Mouse (Mus musculus): ENCODE results near the gene Efemp2. TPM values are rescaled to one million over a fixed set of nuclear protein-coding genes. Genes with fewer than 3 reads are reported as not detected.
"Not testable (repeated sequence)": the region's sequence is repeated elsewhere in the genome, so short reads cannot be mapped to it uniquely, and the experiment has no call there.

Efemp2 gene
- polyA plus RNA-seq, 1 experiment: 43.4 TPM

DNA sequence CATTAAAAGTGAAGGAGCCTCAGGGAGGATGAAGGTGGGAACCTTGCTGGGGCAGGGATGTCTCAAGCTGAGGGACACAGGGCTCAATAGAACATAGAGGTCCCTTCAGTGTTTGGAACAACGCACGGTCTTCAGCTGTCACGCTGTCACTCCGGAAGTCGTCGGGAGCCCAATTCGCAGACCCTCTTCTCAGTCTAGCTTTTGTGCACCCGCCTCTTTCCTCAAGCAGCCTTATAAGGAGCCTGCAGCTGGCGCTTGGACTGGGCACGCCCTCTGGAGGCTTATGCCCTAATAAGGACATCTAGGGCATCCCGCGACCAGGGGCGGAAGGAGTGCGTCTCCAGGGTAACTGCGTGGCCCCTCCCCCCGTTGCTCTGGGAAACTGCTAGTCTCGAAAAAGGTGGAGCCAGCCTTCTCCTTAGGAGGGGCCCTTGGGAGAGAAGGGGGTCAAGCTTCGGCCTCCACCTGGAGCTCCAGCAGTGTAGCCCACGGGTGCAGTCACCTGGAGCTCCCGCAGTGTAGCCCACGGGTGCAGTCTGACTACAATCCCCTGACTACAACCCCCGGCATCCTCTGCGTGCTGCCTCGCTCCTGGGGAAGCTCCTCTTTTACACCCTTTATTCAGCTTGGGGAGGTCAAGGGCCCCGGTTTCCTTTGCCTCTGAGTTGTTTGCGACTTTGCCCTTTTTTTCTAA is 15.3 kb downstream of the Efemp2 start:
- H3K4me3 ChIP-seq (replicated peaks; ENCODE audit: insufficient read depth, low read depth, low read length): peak overlapping the region; percentile 68
- TF ChIP-seq POLR2A (IDR thresholded peaks at IDR 0.05; ENCODE audit: borderline replicate concordance, insufficient read depth, low read length): peak; percentile 64; the same call in 1 of the 2 replicates
- TF ChIP-seq CTCF (IDR thresholded peaks at IDR 0.05; ENCODE audit: borderline replicate concordance, insufficient read depth, low read depth, low read length): no peak
- DNase-seq: peak; percentile 96 to 97
- peak overlapping the region; percentile 92 for H3K27ac ChIP-seq (ENCODE audit: insufficient read depth, low read length)
- H3K4me1 ChIP-seq (ENCODE audit: control insufficient read depth, insufficient read depth, low read length): peaks cover 29% of the 10 kb centered on the region
- no peaks in the 10 kb centered on the region for H3K27me3 ChIP-seq (ENCODE audit: control insufficient read depth, insufficient read depth, low read length)
- under 1% methylated on average over 26 of the region's 26 CpGs for WGBS

DNA sequence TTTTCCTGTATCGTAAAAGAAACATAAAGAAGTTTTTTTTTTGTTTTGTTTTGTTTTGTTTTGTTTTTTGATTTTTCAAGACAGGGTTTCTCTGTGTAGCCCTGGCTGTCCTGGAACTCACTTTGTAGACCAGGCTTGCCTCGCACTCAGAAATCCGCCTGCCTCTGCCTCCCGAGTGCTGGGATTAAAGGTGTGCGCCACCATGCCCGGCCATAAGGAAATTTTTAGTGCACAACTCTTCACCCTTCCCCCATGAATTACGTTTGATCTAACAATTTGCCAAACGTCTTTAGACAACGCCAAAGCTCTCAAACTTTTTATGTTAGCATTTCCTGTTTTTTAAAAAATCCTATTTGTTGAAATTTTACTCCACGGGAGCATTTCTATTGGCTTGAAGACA is 16.0 kb downstream of the Efemp2 start:
- not testable (repeated sequence) for H3K27me3 ChIP-seq (ENCODE audit: control insufficient read depth, insufficient read depth, low read length); H3K4me3 ChIP-seq (replicated peaks; ENCODE audit: insufficient read depth, low read depth, low read length); H3K27ac ChIP-seq (ENCODE audit: insufficient read depth, low read length)
- peak in 1 of 2 experiments; percentile 34 for DNase-seq
- 22% methylated on average over 10 of the region's 10 CpGs for WGBS
- H3K4me1 ChIP-seq (ENCODE audit: control insufficient read depth, insufficient read depth, low read length): peaks cover 24% of the 10 kb centered on the region

DNA sequence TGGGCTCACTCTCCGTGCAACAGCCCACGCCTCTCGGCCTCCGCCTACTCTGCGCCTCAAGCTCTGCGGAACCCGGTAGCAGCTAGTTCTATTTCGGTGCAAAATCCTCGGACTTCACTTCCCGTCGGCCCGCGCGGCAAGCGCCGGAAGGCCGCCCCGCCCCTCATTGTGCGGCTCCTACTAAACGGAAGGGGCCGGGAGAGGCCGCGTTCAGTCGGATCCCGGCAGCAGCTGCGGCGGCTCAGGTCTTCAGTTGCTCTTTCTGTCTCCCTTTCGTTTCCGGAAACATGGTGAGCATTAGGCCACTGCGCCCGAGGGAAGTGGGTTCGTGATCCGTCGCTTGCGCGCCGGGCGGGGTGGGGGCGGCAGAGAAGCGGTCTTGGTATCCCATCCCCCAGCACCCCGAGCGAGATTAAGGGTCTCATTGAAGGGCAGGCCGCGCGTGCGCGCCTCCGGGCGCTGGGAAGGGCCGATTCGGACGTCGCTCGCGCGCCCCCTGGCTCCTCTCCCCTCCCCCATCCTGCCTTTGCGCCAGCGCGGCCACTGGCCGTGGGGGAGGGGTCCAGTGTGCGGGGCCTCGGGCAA is 16.7 kb downstream of the Efemp2 start, which contains the start of gene Cfl1:
TSS of gene Cfl1 (plus strand) at position 143 of the 585 bp plus-strand sequence.
- TF ChIP-seq POLR2A (IDR thresholded peaks at IDR 0.05; ENCODE audit: borderline replicate concordance, insufficient read depth, low read length): peak; percentile 89
- no peak for TF ChIP-seq CTCF (IDR thresholded peaks at IDR 0.05; ENCODE audit: borderline replicate concordance, insufficient read depth, low read depth, low read length)
- Histone ChIP-seq H3K4me1 (ENCODE audit: control insufficient read depth, insufficient read depth, low read length) (peaks cover 17% of the 10 kb centered on the region), H3K4me3 (replicated peaks; ENCODE audit: insufficient read depth, low read depth, low read length) (peak within 1 kb of the TSS; percentile 88), H3K27me3 (ENCODE audit: control insufficient read depth, insufficient read depth, low read length) (no peaks in the 10 kb centered on the region), H3K27ac (ENCODE audit: insufficient read depth, low read length) (peak within 1 kb of the TSS; percentile 92)
- WGBS: 1% methylated on average over 62 of the region's 62 CpGs
- peak; percentile 94 to 97 for DNase-seq

DNA sequence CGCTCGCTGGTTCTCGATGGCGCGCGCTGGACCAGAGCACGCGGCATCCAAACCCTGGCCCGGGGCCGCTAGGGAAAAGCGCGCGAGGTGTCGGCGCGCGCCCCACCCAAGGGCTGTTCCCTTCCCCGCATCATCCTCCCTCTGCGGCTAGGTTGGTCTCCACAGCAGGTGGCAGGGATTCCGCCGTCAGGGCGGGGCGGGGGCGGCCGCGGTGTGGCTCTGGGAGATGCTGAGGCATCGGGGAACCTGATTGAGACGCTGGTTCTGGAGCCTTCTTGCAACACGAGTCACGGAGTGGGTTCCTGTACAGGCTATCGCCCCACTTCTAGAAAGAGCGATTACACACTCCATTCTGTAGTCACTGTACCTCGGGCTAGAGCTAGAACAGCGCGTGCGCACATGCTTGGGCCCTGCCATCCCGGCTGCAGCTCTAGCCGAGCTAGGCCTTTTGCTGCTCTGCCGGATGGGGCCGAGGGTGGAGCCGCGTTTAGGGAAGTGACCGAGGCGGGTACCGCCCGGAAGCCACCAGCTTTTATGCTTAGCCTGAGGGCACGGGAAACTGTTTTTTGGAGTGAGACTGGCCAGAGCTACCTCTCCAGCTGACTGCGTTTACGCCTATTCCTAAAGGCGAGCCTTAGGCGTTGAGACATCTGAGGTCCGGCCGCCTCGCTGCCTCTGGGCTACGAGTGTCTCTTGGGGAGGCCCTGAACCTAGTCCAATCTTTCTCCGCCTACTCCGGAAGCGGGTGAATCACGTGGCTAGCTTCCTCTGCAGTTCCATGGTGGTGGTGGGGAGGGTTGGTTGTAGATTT is 17.3 kb downstream of the Efemp2 start:
- H3K4me1 ChIP-seq (ENCODE audit: control insufficient read depth, insufficient read depth, low read length): peaks cover 12% of the 10 kb centered on the region
- H3K27ac ChIP-seq (ENCODE audit: insufficient read depth, low read length): peak overlapping the region; percentile 69
- peak; percentile 83 to 85 for DNase-seq
- H3K27me3 ChIP-seq (ENCODE audit: control insufficient read depth, insufficient read depth, low read length): no peaks in the 10 kb centered on the region
- TF ChIP-seq POLR2A (IDR thresholded peaks at IDR 0.05; ENCODE audit: borderline replicate concordance, insufficient read depth, low read length) (peak; percentile 42; the same call in 1 of the 2 replicates), CTCF (IDR thresholded peaks at IDR 0.05; ENCODE audit: borderline replicate concordance, insufficient read depth, low read depth, low read length) (no peak)
- peak overlapping the region; percentile 88 for H3K4me3 ChIP-seq (replicated peaks; ENCODE audit: insufficient read depth, low read depth, low read length)
- WGBS: under 1% methylated on average over 59 of the region's 59 CpGs

DNA sequence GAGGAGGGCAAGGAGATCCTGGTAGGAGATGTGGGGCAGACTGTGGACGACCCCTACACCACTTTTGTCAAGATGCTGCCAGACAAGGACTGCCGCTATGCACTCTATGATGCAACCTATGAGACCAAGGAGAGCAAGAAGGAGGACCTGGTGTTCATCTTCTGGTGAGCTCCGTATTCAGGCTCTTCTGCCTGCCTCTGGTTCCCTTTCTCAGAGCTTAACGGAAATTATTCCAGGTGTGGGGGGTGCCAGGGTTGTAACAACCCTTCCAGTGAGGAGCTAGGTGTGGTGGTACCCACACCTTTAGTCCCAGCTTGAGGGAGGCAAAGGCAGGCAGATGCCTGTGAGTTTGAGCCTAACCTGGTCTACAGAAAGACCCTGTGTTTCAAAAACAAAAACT is 18.9 kb downstream of the Efemp2 start:
- Histone ChIP-seq H3K27ac (ENCODE audit: insufficient read depth, low read length) (no peak overlapping the region), H3K4me1 (ENCODE audit: control insufficient read depth, insufficient read depth, low read length) (peaks cover 6% of the 10 kb centered on the region), H3K27me3 (ENCODE audit: control insufficient read depth, insufficient read depth, low read length) (no peaks in the 10 kb centered on the region), H3K4me3 (replicated peaks; ENCODE audit: insufficient read depth, low read depth, low read length) (no peak overlapping the region)
- TF ChIP-seq CTCF (IDR thresholded peaks at IDR 0.05; ENCODE audit: borderline replicate concordance, insufficient read depth, low read depth, low read length) (no peak), POLR2A (IDR thresholded peaks at IDR 0.05; ENCODE audit: borderline replicate concordance, insufficient read depth, low read length) (no peak)
- DNase-seq: no peak
- WGBS: 54% methylated on average over 4 of the region's 4 CpGs

DNA sequence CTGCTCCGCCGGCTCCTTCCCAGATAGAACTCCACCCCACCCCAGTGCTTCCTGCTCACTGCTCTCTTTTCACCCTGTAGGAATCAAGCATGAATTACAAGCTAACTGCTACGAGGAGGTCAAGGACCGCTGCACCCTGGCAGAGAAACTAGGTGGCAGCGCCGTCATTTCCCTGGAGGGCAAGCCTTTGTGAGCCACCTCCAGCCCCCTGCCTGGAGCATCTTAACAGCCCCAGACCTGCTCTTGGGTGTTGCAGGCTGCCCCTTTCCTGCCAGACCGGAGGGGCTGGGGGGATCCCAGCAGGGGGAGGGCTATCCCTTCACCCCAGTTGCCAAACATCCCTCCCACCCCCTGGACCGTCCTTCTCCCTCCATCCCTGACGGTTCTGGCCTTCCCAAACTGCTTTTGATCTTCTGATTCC is 19.6 kb downstream of the Efemp2 start:
- H3K27ac ChIP-seq (ENCODE audit: insufficient read depth, low read length); DNase-seq; H3K27me3 ChIP-seq (ENCODE audit: control insufficient read depth, insufficient read depth, low read length); H3K4me3 ChIP-seq (replicated peaks; ENCODE audit: insufficient read depth, low read depth, low read length); H3K4me1 ChIP-seq (ENCODE audit: control insufficient read depth, insufficient read depth, low read length): not testable (repeated sequence)
- WGBS: 28% methylated on average over 9 of the region's 9 CpGs

DNA sequence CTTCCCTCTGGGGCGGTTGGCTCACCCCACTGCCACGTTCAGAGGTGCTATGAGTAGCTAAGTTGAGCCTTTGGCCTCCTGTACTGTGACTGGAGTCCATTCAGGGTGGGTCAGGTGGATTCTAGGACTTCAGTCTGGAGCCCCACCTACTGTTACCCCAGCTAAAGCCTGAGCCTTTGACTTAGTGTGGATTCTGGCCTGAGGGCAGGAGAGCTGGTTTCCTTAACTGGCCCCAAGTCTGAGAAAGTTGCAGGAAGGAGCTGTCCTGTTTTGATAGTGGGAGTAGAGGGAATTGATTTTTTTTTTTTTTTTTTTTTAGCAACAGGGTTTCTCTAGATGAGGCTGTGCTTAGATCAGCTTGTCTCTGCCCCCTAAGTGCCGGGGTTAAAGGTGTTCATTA is 20.6 kb downstream of the Efemp2 start:
- no peak for DNase-seq
- Histone ChIP-seq H3K27ac (ENCODE audit: insufficient read depth, low read length) (no peak overlapping the region), H3K4me3 (replicated peaks; ENCODE audit: insufficient read depth, low read depth, low read length) (no peak overlapping the region), H3K4me1 (ENCODE audit: control insufficient read depth, insufficient read depth, low read length) (peaks cover 6% of the 10 kb centered on the region), H3K27me3 (ENCODE audit: control insufficient read depth, insufficient read depth, low read length) (no peaks in the 10 kb centered on the region)
- 81% methylated on average over 3 of the region's 3 CpGs for WGBS
- TF ChIP-seq POLR2A (IDR thresholded peaks at IDR 0.05; ENCODE audit: borderline replicate concordance, insufficient read depth, low read length) (no peak), CTCF (IDR thresholded peaks at IDR 0.05; ENCODE audit: borderline replicate concordance, insufficient read depth, low read depth, low read length) (no peak)
